Mouse (Mus musculus): ENCODE measurements at regions not wholly inside any gene's neighbourhood (a gene's known extent, or its start where the extent isn't known, plus 50 kb on each side); places are given as distances from the start of the nearest gene placed in this dataset.

DNA sequence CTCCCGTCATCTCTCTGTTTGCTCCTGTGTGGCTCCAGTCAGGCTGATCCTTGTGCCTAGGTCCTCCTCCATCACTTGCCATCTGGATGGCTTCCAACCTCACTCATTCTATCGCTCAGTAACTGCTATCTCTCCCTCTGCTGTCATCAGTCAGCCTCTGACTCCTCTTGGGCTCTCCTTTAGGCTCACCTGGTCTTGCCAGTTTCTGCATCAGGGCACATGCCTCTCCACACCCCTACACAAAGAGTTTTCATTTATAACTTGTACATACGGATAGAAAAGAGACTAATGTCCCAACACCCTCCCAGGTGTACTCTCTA lies 2664.7 kb upstream of the Lrrc6 start:
- no peak for DNase-seq (ENCODE audit: low spot score)

DNA sequence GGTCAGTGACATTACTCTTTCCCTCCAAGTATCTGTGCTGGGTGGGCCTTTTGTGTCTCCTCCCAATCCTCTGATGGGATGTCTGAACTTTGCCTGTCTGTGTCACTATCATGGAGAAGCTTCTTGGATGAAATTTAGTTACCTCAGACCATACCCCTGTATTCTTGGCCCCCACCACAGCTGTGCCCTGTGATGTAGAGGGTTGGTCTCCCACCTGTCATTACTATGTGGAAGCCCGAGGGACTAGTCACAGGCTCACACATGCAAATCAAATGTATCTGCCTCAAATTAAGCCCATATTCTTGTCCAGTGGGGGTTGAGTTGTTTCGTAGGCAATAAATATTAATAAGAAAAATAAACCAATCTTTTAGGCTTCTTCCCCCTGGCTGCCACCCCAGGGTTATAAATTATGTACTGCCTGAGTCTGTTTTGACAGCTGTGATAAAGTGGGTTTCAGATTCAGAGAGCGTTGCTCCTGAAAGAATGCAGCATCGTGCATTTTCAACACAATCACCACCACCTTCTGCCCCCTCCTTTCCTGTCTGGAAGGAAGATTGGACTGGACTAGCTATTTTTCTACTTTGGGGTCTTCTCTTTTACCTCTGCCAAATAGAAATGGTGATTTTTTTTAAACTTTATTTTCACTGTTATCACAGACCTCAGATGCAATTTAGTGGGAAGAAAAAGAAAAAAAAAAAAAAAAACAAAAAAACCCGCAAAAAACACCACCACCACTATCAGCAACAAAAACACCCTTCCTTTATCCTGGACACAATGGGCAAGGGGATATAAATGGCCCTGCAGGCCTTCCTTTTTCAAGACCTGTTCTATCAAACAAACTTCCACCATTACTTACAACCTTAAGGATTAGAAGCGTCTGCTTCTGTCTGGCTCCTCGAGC lies 2664.1 kb upstream of the Lrrc6 start:
- DNase-seq (ENCODE audit: low spot score), result peak; percentile 2

DNA sequence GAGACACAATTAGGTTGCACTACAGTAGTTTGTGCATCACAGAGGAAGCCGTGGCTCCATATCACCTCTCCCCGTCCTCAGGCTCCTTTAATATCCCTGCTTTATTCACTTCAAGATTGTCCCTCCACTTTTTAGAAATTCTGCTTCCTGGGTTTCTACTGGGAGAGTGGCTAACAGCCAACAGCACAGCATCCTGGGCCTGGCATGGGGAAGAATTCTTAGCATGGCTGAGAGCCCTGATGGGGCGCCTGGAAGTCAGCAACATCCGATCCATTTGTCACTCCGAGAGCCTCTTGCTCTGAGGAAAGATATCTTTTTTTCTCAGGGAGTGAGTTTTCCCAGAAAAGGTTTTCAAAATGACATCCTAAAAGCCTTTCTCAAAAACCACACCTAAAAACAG lies 2660.3 kb upstream of the Lrrc6 start:
- DNase-seq (ENCODE audit: low spot score), result no peak

DNA sequence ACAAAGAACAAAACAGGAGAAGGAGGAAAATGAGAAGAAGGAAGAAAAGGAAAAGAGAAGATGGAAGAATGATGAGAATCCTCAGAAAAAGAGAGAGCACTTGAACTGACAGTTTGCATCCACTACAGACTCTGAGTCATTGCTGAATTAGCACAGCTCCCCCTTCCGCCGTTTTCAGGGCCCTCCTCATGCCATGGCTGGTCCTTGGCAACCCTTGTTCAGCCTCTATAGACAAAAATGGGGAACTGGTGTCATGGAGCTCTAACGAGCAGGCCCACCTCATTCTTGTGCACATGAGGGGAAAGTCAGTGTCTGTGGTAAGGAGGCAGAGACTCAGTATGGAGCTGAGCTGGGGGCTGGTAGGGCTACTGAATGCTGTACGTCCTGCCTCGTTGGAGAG lies 2657.4 kb upstream of the Lrrc6 start:
- no peak for DNase-seq (ENCODE audit: low spot score)
